Mouse (Mus musculus) liver, embryonic 15.5 days (tissue): ENCODE results near the gene Gm20696. TPM values are rescaled to one million over a fixed set of nuclear protein-coding genes. Genes with fewer than 3 reads are reported as not detected.

Source experiments
- ATAC-seq: fragments of 200-750 bp; cut with Nextera tagmentation; 2 replicates; pipeline ENCODE4 v1.8.0; 2017; ENCODE audit warnings: moderate number of reproducible peaks, mild to moderate bottlenecking, moderate library complexity; ENCODE audit not compliant: insufficient read depth
- H3K27ac ChIP-seq: fragments of 300-500 bp; sonication (generic); replicated peaks from 2 replicates; pipeline ENCODE4 v1.5.1; 2015; ENCODE audit warnings: mild to moderate bottlenecking, inconsistent platforms
- H3K27me3 ChIP-seq: fragments of 300-500 bp; sonication (generic); 2 replicates; pipeline ENCODE4 v1.6.1; 2015; ENCODE audit warnings: mild to moderate bottlenecking, inconsistent platforms
- H3K36me3 ChIP-seq: fragments of 300-500 bp; sonication (generic); replicated peaks from 2 replicates; pipeline ENCODE4 v1.6.1; 2015; ENCODE audit warnings: moderate library complexity, mild to moderate bottlenecking, inconsistent platforms
- H3K4me1 ChIP-seq: fragments of 300-500 bp; sonication (generic); replicated peaks from 2 replicates; pipeline ENCODE4 v1.6.1; 2015; ENCODE audit warnings: inconsistent platforms
- H3K4me2 ChIP-seq: fragments of 300-500 bp; sonication (generic); 2 replicates; pipeline ENCODE4 v1.6.1; 2015; ENCODE audit warnings: moderate library complexity, mild to moderate bottlenecking, inconsistent platforms
- H3K4me3 ChIP-seq: fragments of 300-500 bp; sonication (generic); replicated peaks from 2 replicates; pipeline ENCODE4 v1.5.1; 2015; ENCODE audit warnings: mild to moderate bottlenecking, inconsistent platforms
- H3K9ac ChIP-seq: fragments of 300-500 bp; sonication (generic); 2 replicates; pipeline ENCODE4 v1.6.1; 2015; ENCODE audit warnings: moderate library complexity, mild to moderate bottlenecking, inconsistent platforms
- H3K9me3 ChIP-seq: fragments of 300-500 bp; sonication (generic); replicated peaks from 2 replicates; pipeline ENCODE4 v1.6.1; 2016; ENCODE audit warnings: inconsistent platforms
- WGBS: fragments of 180-500 bp; shearing (Covaris S2); methylation state at CpG from one replicate; pipeline ENCODE4 v1.1.7; 2015; ENCODE audit warnings: mixed read lengths; ENCODE audit not compliant: insufficient replicate concordance; 5-methylcytosine and 5-hydroxymethylcytosine counted together
- polyA plus RNA-seq: library from polyadenylated mRNA; unstranded; fragments of >200 nt; fragmentation: Nextera tagmentation; extraction: Ambion mirVana; gene quantifications from 2 replicates; pipeline ENCODE4 v1.2.1, GENCODE M21; 2015

Gm20696 gene
- polyA plus RNA-seq, 1 experiment from 2014 or later, result 0.75 TPM

GRCm38 (mm10) chr6:99684899-99685298 is 18.3 kb upstream of the Gm20696 start:
- ATAC-seq, result no peak
- no peaks in the 10 kb centered on the region for H3K4me1 ChIP-seq
- no peaks in the 10 kb centered on the region for H3K36me3 ChIP-seq
- H3K27me3 ChIP-seq, result peaks cover 23% of the 10 kb centered on the region
- H3K27ac ChIP-seq, result no peak overlapping the region
- no peak overlapping the region for H3K9ac ChIP-seq
- H3K9me3 ChIP-seq, result no peaks in the 10 kb centered on the region
- no peak overlapping the region for H3K4me2 ChIP-seq
- H3K4me3 ChIP-seq, result no peak overlapping the region
- WGBS, result 52% methylated on average over 5 of the region's 5 CpGs

GRCm38 (mm10) chr6:99683974-99684373 is 17.4 kb upstream of the Gm20696 start:
- 77% methylated on average over 5 of the region's 5 CpGs for WGBS
- Histone ChIP-seq H3K4me3 (no peak overlapping the region), H3K36me3 (no peaks in the 10 kb centered on the region), H3K4me1 (no peaks in the 10 kb centered on the region), H3K27ac (no peak overlapping the region), H3K4me2 (no peak overlapping the region), H3K9me3 (no peaks in the 10 kb centered on the region), H3K27me3 (peaks cover 14% of the 10 kb centered on the region), H3K9ac (no peak overlapping the region)
- no peak for ATAC-seq

GRCm38 (mm10) chr6:99678108-99678507 is 11.5 kb upstream of the Gm20696 start:
- no peak overlapping the region for H3K4me3 ChIP-seq
- 76% methylated on average over 11 of the region's 11 CpGs for WGBS
- no peaks in the 10 kb centered on the region for H3K36me3 ChIP-seq
- no peak overlapping the region for H3K4me2 ChIP-seq
- H3K4me1 ChIP-seq, result no peaks in the 10 kb centered on the region
- H3K9ac ChIP-seq, result no peak overlapping the region
- H3K27ac ChIP-seq, result no peak overlapping the region
- no peak for ATAC-seq
- H3K9me3 ChIP-seq, result no peaks in the 10 kb centered on the region
- no peaks in the 10 kb centered on the region for H3K27me3 ChIP-seq

GRCm38 (mm10) chr6:99677325-99677724 is 10.7 kb upstream of the Gm20696 start:
- H3K4me2 ChIP-seq, result no peak overlapping the region
- H3K36me3 ChIP-seq, result no peaks in the 10 kb centered on the region
- no peak overlapping the region for H3K9ac ChIP-seq
- no peak for ATAC-seq
- no peak overlapping the region for H3K27ac ChIP-seq
- H3K4me3 ChIP-seq, result no peak overlapping the region
- H3K27me3 ChIP-seq, result no peaks in the 10 kb centered on the region
- no peaks in the 10 kb centered on the region for H3K9me3 ChIP-seq
- no peaks in the 10 kb centered on the region for H3K4me1 ChIP-seq
- 66% methylated on average over 8 of the region's 8 CpGs for WGBS

- Histone ChIP-seq H3K4me3 (no peak overlapping the region), H3K4me1 (no peaks in the 10 kb centered on the region), H3K4me2 (no peak overlapping the region), H3K9me3 (no peaks in the 10 kb centered on the region), H3K27me3 (0 out of 2 replicates have a peak, but pooled peaks cover 6% of the 10 kb centered on the region), H3K36me3 (no peaks in the 10 kb centered on the region), H3K9ac (no peak overlapping the region), H3K27ac (no peak overlapping the region)
- no peak for ATAC-seq
- 64% methylated on average over 4 of the region's 4 CpGs for WGBS
Measured at GRCm38 (mm10) chr6:99674482-99674881, 7.9 kb upstream of the Gm20696 start.

GRCm38 (mm10) chr6:99671768-99672167 is 5.2 kb upstream of the Gm20696 start:
- Histone ChIP-seq H3K27ac (no peak overlapping the region), H3K4me1 (peaks cover 7% of the 10 kb centered on the region; the same call in 1 of the 2 replicates), H3K9ac (no peak overlapping the region), H3K4me3 (no peak overlapping the region), H3K4me2 (no peak overlapping the region), H3K36me3 (no peaks in the 10 kb centered on the region), H3K27me3 (peaks cover 23% of the 10 kb centered on the region), H3K9me3 (no peaks in the 10 kb centered on the region)
- no peak for ATAC-seq
- WGBS, result 50% methylated on average over 3 of the region's 3 CpGs

- 70% methylated on average over 7 of the region's 7 CpGs for WGBS
- H3K9me3 ChIP-seq, result no peaks in the 10 kb centered on the region
- peaks cover 13% of the 10 kb centered on the region for H3K4me1 ChIP-seq
- no peak overlapping the region for H3K4me2 ChIP-seq
- H3K9ac ChIP-seq, result no peak overlapping the region
- H3K27me3 ChIP-seq, result peaks cover 35% of the 10 kb centered on the region
- H3K36me3 ChIP-seq, result no peaks in the 10 kb centered on the region
- no peak for ATAC-seq
- no peak overlapping the region for H3K27ac ChIP-seq
- no peak overlapping the region for H3K4me3 ChIP-seq
Measured at GRCm38 (mm10) chr6:99670481-99671119, 4.0 kb upstream of the Gm20696 start.

- ATAC-seq, result no peak
- Histone ChIP-seq H3K4me2 (no peak overlapping the region), H3K27ac (no peak overlapping the region), H3K27me3 (peaks cover 42% of the 10 kb centered on the region), H3K4me1 (peaks cover 15% of the 10 kb centered on the region), H3K9ac (no peak overlapping the region), H3K36me3 (no peaks in the 10 kb centered on the region), H3K9me3 (no peaks in the 10 kb centered on the region), H3K4me3 (no peak overlapping the region)
- 39% methylated on average over 5 of the region's 5 CpGs for WGBS
Measured at GRCm38 (mm10) chr6:99669481-99670325, 3.1 kb upstream of the Gm20696 start.

GRCm38 (mm10) chr6:99667290-99667689 is 693 bp upstream of the Gm20696 start:
- Histone ChIP-seq H3K27me3 (peaks cover 51% of the 10 kb centered on the region), H3K4me2 (peak overlapping the region; percentile 67), H3K36me3 (no peaks in the 10 kb centered on the region), H3K27ac (no peak overlapping the region), H3K9ac (no peak overlapping the region), H3K4me1 (peaks cover 15% of the 10 kb centered on the region), H3K9me3 (no peaks in the 10 kb centered on the region), H3K4me3 (peak overlapping the region; percentile 60; the same call in 1 of the 2 replicates)
- 24% methylated on average over 8 of the region's 8 CpGs for WGBS
- ATAC-seq, result 0 out of 2 replicates have a peak, but pooled peaks have one; percentile 6

- ATAC-seq, result no peak
- Histone ChIP-seq H3K9me3 (no peaks in the 10 kb centered on the region), H3K4me3 (peak overlapping the region; percentile 60), H3K9ac (no peak overlapping the region), H3K4me2 (peak overlapping the region; percentile 67), H3K27ac (no peak overlapping the region), H3K27me3 (peaks cover 51% of the 10 kb centered on the region), H3K4me1 (peaks cover 15% of the 10 kb centered on the region), H3K36me3 (no peaks in the 10 kb centered on the region)
- 12% methylated on average over 16 of the region's 16 CpGs for whole genome bisulfite sequencing
Measured at GRCm38 (mm10) chr6:99665457-99666317, 910 bp downstream of the Gm20696 start.

GRCm38 (mm10) chr6:99663232-99663631 is 3.4 kb downstream of the Gm20696 start:
- 54% methylated on average over 8 of the region's 8 CpGs for WGBS
- Histone ChIP-seq H3K9ac (no peak overlapping the region), H3K27me3 (peaks cover 43% of the 10 kb centered on the region), H3K4me2 (no peak overlapping the region), H3K27ac (no peak overlapping the region), H3K36me3 (no peaks in the 10 kb centered on the region), H3K4me3 (no peak overlapping the region), H3K9me3 (no peaks in the 10 kb centered on the region), H3K4me1 (peaks cover 15% of the 10 kb centered on the region)
- no peak for ATAC-seq
